Mouse (Mus musculus) stomach, embryonic 16.5 days (tissue): ENCODE measurements at regions not wholly inside any gene's neighbourhood (a gene's known extent, or its start where the extent isn't known, plus 50 kb on each side); places are given as distances from the start of the nearest gene placed in this dataset.
A peak's percentile ranks its signal among the peaks of the same experiment; 100 is the strongest.

Source experiments
- ATAC-seq: fragments of 200-750 bp; cut with Nextera tagmentation; 2 replicates; pipeline ENCODE4 v1.8.0; 2017; ENCODE audit warnings: moderate number of reproducible peaks, moderate TSS enrichment; ENCODE audit not compliant: insufficient read depth, low FRiP score
- H3K27ac ChIP-seq: fragments of 300-500 bp; sonication (generic); 2 replicates; pipeline ENCODE4 v1.5.1; 2014; ENCODE audit warnings: low read length
- H3K27me3 ChIP-seq: fragments of 300-500 bp; sonication (generic); 2 replicates; pipeline ENCODE4 v1.6.1; 2014; ENCODE audit warnings: low read length, control low read depth, mixed read lengths; ENCODE audit not compliant: control insufficient read depth, insufficient read depth
- H3K36me3 ChIP-seq: fragments of 300-500 bp; sonication (generic); 2 replicates; pipeline ENCODE4 v1.6.1; 2014; ENCODE audit warnings: low read length; ENCODE audit not compliant: control insufficient read depth, insufficient read depth
- H3K4me1 ChIP-seq: fragments of 300-500 bp; sonication (generic); 2 replicates; pipeline ENCODE4 v1.6.1; 2014; ENCODE audit warnings: low read length, control low read depth, mixed read lengths; ENCODE audit not compliant: control insufficient read depth, insufficient read depth
- H3K4me2 ChIP-seq: fragments of 300-500 bp; sonication (generic); 2 replicates; pipeline ENCODE4 v1.6.1; 2014; ENCODE audit warnings: low read depth, low read length, mixed read lengths
- H3K4me3 ChIP-seq: fragments of 300-500 bp; sonication (generic); replicated peaks from 2 replicates; pipeline ENCODE4 v1.5.1; 2014; ENCODE audit warnings: mild to moderate bottlenecking, low read length
- H3K9ac ChIP-seq: fragments of 300-500 bp; sonication (generic); 2 replicates; pipeline ENCODE4 v1.6.1; 2014; ENCODE audit warnings: low read length
- H3K9me3 ChIP-seq: fragments of 300-500 bp; sonication (generic); replicated peaks from 2 replicates; pipeline ENCODE4 v1.6.1; 2016; ENCODE audit warnings: low read length, control low read depth; ENCODE audit not compliant: control insufficient read depth
- WGBS: fragments of 180-500 bp; shearing (Covaris S2); extraction: QIAGEN DNeasy Blood & Tissue Kit; methylation state at CpG from one replicate; pipeline ENCODE4 v1.1.7; 2014; 5-methylcytosine and 5-hydroxymethylcytosine counted together

GRCm38 (mm10) chr15:8582676-8583075, 62.9 kb upstream of the Gm2310 start:
- Histone ChIP-seq H3K36me3 (no peaks in the 10 kb centered on the region), H3K4me2 (no peak overlapping the region), H3K27me3 (no peaks in the 10 kb centered on the region), H3K27ac (no peak overlapping the region), H3K4me3 (no peak overlapping the region), H3K4me1 (no peaks in the 10 kb centered on the region), H3K9ac (no peak overlapping the region), H3K9me3 (no peaks in the 10 kb centered on the region)
- ATAC-seq = no peak
- 59% methylated on average over 6 of the region's 6 CpGs for WGBS

- 0 out of 2 replicates have a peak, but pooled peaks have one; percentile 60 for ATAC-seq
- Histone ChIP-seq H3K36me3 (no peaks in the 10 kb centered on the region), H3K4me3 (no peak overlapping the region), H3K9me3 (no peaks in the 10 kb centered on the region), H3K27me3 (no peaks in the 10 kb centered on the region), H3K4me2 (no peak overlapping the region), H3K4me1 (no peaks in the 10 kb centered on the region), H3K9ac (no peak overlapping the region), H3K27ac (no peak overlapping the region)
- WGBS = 49% methylated on average over 8 of the region's 8 CpGs
Observed at GRCm38 (mm10) chr15:8581146-8581913, 61.6 kb upstream of the Gm2310 start.

GRCm38 (mm10) chr15:8580077-8580476, 60.3 kb upstream of the Gm2310 start:
- H3K27me3 ChIP-seq = no peaks in the 10 kb centered on the region
- H3K4me2 ChIP-seq = no peak overlapping the region
- H3K4me3 ChIP-seq = no peak overlapping the region
- H3K9me3 ChIP-seq = no peaks in the 10 kb centered on the region
- H3K9ac ChIP-seq = no peak overlapping the region
- no peak overlapping the region for H3K27ac ChIP-seq
- no peaks in the 10 kb centered on the region for H3K36me3 ChIP-seq
- no peaks in the 10 kb centered on the region for H3K4me1 ChIP-seq
- no peak for ATAC-seq

- Histone ChIP-seq H3K4me2 (no peak overlapping the region), H3K27ac (no peak overlapping the region), H3K9me3 (no peaks in the 10 kb centered on the region), H3K36me3 (no peaks in the 10 kb centered on the region), H3K9ac (no peak overlapping the region), H3K4me1 (no peaks in the 10 kb centered on the region), H3K27me3 (no peaks in the 10 kb centered on the region), H3K4me3 (no peak overlapping the region)
- WGBS = 15% methylated on average over 3 of the region's 3 CpGs
- ATAC-seq = no peak
Observed at GRCm38 (mm10) chr15:8577480-8577881, 57.7 kb upstream of the Gm2310 start.

- Histone ChIP-seq H3K4me3 (no peak overlapping the region), H3K9ac (no peak overlapping the region), H3K36me3 (no peaks in the 10 kb centered on the region), H3K27me3 (no peaks in the 10 kb centered on the region), H3K27ac (no peak overlapping the region), H3K9me3 (no peaks in the 10 kb centered on the region), H3K4me1 (no peaks in the 10 kb centered on the region), H3K4me2 (no peak overlapping the region)
- no peak for ATAC-seq
- 73% methylated on average over 5 of the region's 5 CpGs for WGBS
Observed at GRCm38 (mm10) chr15:8576975-8577374, 57.2 kb upstream of the Gm2310 start.

GRCm38 (mm10) chr15:8569617-8570016, 49.9 kb upstream of the Gm2310 start:
- no peaks in the 10 kb centered on the region for H3K36me3 ChIP-seq
- peak overlapping the region; percentile 94 for H3K4me2 ChIP-seq
- no peaks in the 10 kb centered on the region for H3K27me3 ChIP-seq
- ATAC-seq = peak; percentile 61; the same call in 1 of the 2 replicates
- H3K4me1 ChIP-seq = no peaks in the 10 kb centered on the region
- H3K9me3 ChIP-seq = no peaks in the 10 kb centered on the region
- H3K4me3 ChIP-seq = peak overlapping the region; percentile 66
- peak overlapping the region; percentile 97 for H3K27ac ChIP-seq
- H3K9ac ChIP-seq = peak overlapping the region; percentile 75
- 5% methylated on average over 11 of the region's 11 CpGs for WGBS
